Mouse (Mus musculus) kidney, adult 11 months (tissue): ENCODE data around the gene Rinl.

Experiments used
- DNase-seq: peaks from one replicate; pipeline ENCODE4 v3.0.0; 2022

Gene Rinl

DNA sequence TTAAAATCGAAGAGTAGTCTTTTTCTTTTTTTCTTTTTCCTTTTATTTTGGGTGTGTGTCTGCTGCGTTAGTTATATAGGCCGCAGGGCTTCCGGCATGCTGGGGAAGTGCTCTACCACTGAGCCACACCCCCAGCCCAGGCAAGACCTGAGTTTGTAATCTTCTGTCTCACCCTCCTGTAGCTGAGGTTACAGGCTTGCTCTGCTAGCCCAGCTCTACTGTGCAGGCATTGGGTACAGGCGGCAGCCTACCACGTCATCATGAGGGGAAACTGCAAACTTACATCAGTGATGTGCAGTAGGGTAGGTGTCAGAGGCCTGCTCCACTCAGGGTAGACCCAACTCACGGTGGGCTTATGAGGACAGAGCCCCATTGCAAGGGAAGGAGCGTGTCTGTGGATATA, 7.5 kb upstream of the Rinl start:
- DNase-seq: no peak

DNA sequence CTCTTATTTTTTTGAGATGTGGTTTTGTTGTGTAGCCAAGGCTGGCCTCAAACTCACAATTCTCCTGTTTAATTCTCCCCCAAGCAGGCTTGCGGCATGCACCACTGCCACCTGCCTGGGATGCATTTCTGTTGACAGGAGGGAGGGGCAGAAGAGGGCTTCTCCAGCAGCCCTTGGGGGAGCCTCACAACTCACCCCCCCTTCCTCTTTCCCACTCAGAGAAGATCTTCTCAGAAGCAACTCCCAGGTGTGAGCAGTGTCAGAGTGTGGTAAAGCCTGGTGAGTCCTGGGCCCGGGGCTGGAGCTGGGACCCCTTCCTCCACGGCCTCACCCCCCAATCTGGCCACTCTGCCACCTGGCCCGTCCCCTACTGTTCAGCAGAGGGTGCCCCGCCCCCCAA, 3.6 kb upstream of the Rinl start:
- DNase-seq: no peak

DNA sequence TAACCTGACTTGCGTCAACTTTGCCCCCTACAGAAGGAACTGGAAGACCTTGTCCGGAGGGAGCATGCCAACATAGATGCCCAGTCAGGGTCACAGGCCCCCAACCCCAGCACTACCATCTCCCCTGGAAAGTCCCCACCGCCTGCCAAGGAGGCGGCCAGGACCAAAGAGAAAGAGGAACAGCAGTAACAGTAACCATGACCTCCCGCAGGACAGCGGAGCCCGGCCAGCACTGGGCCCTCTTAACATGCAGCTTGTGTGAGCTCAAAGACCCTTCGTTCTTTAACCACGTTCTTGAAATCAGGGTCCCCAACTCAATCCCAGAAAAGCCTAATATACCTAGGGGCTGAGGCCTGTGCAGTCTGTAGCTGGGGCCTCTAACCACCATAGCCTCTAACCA, 885 bp upstream of the Rinl start:
- no peak for DNase-seq

DNA sequence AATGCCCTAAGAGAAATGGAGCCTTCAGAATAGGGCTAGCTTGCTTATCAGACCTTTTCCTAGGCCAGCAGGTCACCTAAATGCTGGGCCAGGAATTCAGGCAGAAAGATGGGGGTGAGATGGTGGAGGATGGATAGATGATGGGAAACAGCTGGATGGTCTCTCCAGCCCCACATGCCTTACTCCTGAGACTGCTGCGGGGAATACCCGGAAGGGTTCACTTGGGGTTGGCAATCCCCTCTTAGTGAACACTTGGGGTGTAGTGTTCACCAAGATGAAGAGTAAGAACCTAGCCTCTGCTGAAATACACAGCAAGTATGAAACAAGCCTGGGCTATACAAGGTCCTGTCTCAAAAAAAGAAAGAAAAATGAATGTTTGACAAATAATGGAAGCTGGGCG, 466 bp downstream of the Rinl start:
- no peak for DNase-seq

DNA sequence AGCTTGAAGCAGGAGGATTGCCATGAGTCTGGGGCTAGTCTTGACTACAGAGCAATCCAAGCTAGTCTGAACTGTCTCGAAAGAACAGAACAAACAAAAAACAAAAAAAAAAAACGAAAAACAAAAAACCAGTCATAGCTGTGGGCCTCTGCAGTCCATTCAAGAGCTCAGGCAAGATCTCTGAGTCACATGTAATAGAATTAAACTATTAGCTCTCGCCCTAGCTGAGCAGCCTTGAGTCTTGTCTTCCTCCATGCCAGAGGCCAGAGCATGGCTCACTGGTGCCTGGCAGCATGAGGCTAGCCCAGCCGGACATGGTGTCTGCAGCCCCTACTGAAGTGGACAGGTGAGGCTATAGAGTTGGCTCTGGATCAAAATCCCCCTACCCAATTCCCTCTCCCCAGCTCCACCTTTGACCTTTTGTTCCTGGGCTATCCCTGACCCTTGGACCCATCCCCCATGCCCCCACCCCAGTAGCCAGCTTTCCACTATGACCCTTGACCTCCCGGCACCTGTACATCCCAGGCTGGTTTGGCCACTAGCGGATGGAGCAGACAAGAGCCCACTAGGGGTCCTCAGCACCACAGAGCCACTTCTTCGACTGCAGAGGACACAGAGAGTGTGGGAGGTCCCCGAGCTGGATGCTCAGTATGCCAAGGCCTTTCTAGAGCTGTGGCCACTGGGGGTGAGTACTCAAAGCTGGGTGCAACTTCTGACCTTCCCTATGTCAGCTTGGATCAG, 1.5 kb downstream of the Rinl start:
- no peak for DNase-seq

DNA sequence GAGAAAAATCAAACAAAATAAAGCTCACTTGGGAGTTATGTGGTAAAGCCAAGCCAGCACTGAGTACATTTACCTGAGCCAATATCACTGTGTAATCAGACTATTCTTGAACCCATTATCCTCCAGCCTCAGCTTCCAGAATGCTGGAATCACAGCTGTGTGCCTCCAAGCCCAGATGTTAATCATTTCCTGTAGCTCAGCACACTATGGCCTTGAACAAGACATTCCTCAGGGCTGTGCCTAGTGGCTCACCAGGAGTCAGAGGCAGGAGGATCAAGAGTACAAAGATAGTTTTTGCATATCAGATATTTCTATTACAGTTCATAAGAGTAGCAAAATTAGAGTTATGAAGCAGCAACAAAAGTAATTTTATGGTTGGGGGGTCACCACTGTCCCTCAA, 2.9 kb downstream of the Rinl start:
- no peak for DNase-seq

DNA sequence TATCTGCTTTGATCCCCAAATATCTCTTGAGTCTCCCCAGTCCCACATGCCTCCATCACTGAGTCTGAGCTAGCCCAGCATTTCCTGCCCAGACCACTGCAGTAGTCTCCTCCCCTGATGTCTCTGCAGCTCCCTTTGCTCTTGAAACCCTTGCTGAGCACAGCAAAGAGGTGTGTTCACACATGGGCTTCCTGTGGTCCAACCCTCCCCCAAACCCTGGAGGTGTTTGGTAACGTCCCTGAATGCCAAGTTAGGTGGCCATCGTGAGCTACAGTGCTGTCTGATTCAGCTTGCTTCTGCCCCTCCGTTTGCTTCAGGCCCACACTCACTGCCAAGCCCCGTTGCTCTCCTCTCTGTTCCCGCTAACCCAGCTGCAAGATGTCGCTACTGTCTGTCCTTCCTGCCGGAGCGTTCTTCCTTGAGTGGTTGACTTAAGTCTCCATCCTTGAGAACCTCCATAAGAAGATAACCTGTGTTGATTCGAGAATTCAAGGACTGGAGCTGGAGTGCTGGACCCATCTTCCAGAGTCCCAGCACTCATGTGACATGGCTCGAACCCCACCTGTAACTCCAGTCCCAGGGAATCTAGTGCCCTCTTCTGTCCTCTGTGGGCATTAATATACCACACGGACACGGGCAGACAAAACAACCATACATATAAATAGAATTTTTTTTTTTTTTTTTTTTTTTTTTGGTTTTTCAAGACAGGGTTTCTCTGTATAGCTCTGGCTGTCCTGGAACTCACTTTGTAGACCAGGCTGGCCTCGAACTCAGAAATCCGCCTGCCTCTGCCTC, 3.8 kb downstream of the Rinl start:
- DNase-seq: no peak

DNA sequence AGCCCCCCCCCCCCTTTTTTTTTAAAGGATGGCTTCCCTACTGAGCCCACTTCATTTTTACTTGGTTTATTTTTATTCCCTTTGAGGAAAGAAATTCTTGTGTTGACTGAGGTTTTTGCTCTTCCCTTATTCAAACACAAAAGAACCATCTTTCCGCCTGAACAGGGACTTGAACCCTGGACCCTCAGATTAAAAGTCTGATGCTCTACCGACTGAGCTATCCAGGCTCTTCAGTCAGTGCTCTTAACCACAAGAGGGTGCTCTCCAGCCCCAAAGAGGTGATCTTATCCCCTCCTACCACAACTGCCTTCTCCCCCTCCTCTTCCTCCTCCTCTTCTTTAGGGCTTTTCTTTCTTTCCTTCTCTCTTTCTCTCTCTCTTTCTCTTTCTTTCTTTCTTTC, 5.1 kb downstream of the Rinl start:
- DNase-seq: no peak

DNA sequence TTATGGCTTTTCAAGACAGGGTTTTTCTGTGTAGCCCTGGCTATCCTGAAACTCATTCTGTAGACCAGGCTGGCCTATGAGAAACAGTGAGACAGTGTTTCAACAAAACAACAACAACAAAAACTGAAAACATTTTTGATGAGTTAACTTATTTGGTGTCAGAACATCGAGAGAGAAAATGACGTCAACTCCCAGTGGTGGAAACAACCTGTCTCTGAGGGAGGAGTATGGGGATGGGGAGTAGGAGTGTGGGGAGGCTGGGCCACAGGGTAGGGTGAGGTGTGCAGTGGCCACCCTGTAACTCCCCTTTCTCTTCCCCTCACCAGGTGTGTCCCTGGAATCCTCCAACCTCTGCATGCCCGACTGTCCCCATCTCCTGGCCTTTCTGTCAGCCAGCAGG, 5.7 kb downstream of the Rinl start:
- DNase-seq: no peak

DNA sequence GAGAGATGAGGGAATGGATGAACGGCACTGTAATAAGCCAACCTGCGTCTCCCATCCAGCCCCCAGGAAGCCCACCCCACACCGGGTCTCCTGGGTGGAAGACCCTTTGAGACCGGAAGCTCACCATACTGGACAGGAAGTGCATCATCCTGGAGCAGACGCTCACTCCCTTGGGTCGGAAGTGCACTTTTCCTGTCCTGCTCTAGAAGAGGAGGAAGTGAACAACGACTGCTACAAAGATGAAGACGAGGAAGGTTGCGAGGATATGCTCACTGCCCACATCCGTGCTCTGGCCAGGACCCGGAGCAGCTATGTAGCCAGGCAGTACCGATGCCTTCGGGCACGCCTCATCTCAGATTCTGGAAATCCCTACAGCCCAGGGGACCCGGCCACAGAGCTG, 7.1 kb downstream of the Rinl start:
- no peak for DNase-seq

DNA sequence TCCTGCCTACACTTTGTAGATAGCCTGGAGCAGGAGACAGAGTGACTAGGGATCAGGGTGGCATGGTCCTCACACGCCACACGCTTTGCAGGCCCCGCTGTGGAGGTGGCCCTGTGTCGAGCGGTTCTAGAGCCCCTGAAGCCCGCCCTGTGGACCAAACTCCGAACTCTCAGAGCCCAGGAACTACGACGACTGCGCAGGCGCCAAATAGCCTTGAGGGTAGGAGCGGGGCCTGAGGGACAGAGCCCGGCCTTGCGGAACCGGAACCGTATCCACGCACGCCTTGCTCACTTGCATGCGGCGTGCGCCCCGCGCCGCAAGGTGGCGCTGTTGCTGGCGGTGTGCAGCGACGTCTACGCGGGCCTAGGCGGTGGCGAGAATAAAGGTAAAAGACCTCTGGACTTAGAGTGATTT, 7.8 kb downstream of the Rinl start:
- DNase-seq: peak; percentile 81

DNA sequence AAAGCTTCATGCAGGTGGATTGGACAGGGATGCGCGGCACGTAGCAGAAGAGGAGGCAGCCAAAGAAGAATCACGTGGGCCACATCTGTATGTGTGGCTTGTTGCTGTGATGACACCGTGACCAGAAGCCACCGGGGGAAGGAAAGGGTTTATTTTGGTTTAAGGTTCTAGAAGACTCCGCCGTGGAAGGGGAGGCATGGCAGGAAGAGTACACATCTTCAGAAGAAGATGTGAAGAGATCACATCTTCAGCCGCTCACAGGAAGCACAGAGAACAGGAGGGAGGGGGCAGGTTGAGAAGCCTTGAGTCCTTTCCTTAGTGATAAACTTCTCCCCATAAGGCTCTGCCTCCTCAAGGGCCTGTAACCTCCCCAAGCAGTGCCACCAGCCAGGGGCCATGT, 11.2 kb downstream of the Rinl start:
- no peak for DNase-seq

DNA sequence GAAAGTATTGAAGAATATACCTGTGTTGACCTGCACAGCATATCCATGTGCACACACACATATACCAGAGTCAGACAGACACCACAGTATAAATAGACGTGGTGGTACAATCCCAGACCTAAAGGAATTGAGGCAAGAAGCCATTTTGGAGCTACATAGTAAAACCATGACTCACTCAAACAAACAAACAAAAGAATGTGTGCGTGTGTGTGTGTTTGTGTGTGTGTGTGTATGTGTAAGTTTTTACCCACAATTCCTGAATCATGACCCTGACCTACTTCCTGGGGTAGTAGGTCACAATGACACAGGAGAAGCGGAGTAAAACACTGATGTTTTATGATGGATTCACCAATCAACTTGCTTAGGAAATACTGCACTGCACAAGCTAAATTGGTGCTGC, 12.7 kb downstream of the Rinl start:
- DNase-seq: no peak

DNA sequence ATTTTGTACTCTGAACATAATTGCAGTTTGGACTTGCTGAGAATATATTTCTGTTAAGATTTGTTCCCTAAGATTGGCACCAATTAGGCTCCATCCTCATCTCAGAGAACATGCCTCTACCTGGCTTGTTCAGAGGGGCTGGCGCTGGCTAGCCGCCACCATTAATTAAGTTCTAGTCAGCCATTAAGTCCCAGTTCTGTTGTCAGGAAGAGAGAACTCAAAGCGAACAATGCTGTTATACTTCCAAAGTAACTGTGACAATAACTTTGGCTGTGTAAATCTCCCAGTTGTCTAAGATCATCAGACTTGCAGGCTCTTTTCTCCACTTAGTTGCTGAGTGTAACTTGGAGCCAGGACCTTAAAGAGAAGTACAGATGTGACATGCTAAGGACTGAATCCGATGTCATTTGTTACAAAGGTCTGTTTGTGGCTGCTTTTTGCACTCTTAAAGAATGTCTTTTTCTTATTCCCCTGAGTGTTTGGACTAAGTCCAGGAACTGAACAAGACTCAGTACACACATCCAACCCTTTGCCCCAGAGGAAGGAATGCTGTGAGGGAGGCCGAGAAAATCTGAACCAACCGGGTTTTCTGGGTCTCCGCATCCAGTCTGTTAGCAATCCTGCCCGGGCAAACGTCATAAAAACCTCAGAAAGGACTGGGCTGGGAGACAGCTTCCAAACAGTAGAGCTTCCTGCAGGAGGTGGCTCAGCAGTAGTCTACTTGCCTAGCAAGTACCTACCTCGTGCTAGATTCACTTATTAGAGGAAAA, 13.3 kb downstream of the Rinl start:
- peak; percentile 81 for DNase-seq

DNA sequence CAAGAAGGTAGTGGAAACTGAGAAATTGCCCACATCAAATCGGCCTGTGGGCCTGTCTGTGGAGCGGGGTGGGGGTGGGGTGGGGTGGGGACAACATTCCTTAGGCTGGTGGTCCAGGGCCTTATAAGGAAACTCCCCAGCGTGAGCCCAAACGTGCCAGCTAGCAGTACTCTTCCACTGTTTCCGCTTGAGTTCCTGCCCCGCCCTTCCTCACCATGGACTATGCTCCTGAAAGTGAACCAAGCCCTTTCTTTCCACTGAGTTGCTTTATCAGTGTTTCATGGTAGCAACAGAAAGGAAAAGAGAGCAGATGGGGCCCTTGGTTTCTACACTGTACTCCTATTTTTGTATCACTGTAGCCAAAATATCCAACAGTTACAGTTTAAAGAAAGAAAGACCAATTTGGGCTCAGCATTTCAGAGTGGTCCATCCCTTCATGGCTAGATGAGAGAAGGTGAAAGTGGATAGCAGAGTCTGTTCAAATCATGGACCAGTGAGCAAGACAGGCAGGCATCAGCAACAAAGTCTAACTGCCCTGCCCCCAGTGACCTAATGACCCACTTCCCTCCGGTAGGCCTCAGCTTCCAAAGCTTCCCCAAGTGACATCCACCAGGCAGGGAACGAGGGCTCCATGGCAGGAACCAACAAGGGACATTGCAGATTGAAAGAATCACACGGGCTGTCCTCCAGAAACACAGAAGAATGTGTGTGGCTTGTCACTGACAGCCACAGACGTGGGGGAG, 14.2 kb downstream of the Rinl start:
- DNase-seq: peak; percentile 86

DNA sequence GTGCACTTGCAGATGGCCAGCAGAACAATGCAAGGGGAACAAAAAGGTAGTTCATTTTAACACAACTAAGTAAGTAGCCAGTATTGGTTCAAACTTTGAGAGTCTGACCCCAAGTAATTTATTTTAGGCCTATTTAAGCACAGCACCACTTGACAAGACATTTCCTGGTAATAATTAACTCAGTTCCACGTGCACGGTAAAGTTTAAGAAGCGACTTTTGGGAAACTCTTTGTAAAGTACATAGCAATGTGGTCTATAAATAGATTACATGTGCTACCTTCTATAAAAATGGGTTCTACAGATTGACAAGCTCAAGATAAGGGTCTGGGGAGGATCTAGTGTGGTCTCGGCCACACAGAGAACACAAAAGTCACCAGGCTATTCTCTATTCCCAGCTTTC, 15.0 kb downstream of the Rinl start:
- DNase-seq: no peak

DNA sequence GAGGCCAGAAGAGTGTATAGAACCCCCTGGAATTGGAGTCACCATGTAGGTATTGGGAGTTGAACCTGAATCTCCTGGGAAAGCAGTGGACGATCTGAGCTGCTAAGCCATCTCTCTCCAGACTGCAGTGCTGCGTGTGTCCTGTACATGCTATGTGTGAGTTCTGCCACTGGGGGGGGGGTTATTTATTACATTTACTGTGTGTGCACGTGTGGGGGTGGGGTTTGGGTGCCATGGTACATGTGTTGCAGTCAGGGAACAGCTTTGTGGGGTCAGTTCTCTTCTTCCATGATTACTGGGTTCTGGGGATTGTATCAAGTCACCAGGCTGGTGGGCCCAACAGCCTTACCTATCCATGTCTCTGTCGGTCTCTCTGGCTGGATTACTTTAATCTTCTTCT, 18.1 kb downstream of the Rinl start:
- DNase-seq: no peak

DNA sequence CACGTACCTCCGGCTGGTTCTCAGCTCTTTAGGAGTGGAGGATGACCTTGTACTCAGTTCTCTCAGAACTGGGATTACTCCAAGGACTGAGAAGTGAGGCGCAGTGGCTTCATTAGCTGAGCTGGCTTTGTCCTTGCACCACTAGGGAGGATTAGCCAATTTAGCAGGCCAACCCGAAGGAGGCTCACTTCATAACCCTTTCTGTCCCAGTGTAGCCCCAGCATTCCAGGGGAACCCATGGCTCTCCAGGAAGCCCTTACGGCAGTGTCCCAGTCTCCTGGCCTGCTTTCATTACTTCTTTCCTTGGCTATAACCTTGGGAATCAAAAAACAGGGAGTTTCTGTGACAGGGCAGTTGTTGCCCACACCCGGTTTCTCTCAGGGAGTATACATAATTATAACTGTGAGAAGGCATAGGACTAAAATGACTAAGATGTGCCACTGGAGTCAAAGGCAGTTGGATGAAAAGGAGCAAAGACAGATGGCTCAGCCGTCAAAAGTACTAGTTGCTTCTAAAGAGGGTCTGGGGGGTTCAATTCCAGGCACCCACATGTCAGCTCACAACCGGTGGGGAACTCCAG, 19.0 kb downstream of the Rinl start:
- DNase-seq: no peak

DNA sequence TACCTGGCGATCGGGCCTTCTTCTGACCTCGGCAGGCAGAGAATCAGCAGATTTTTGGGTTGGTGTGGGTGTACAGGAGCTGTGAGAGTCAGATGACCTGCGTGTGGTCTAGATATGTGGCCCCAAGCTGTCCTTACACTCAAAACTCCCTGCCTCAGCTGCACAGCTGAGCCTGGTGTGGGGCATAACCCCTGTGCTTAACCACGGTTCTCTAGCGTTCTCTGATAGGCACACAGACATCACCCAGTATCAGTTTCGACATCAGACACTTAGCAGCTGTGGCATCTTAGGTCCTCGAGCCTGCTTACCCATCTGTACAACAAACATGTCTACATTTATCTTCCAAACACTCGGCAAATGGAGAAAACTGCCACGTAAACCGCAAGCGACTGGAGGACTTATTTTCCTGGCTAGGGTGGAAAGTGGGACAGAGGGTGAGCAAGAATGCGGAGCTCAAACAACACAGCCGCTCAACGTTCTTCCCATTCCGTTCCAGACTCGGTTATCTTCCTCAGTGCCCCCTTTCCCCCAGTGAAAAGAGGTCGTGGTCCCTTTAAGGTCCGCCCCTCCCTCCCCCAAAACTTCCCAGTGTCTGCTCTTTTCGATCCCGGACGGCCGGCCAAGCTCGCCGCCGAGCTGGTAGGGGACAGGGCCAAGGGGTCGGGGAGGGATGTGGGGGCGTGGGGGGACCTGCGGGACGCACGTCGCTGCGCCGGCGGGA, 19.6 kb downstream of the Rinl start, which contains the start of gene Hnrnpl:
TSS of gene Hnrnpl (plus strand) at position 321 of the 721 bp plus-strand sequence.
- DNase-seq: no peak

DNA sequence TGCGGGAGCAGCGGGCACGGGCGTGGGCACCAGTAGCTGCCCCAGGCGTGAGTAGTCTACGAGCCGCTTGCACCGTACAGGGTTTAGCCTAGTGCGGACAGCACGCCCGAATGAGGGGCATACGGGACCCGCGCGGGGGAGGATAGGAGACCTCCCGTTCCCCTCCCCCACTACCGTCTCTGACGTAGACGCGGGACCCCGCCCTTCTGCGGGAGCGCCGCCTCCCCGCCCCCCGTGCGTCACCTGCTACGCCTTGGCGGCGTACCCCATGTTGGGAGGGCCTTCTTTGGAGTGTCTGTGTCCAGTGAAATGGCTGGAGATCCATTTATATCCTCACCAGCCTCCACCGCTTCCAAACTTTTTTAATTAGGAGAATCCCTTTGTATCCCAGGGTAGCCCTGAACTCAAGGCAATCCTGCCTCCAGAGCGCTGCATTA, 20.2 kb downstream of the Rinl start:
- peak; percentile 92 for DNase-seq

DNA sequence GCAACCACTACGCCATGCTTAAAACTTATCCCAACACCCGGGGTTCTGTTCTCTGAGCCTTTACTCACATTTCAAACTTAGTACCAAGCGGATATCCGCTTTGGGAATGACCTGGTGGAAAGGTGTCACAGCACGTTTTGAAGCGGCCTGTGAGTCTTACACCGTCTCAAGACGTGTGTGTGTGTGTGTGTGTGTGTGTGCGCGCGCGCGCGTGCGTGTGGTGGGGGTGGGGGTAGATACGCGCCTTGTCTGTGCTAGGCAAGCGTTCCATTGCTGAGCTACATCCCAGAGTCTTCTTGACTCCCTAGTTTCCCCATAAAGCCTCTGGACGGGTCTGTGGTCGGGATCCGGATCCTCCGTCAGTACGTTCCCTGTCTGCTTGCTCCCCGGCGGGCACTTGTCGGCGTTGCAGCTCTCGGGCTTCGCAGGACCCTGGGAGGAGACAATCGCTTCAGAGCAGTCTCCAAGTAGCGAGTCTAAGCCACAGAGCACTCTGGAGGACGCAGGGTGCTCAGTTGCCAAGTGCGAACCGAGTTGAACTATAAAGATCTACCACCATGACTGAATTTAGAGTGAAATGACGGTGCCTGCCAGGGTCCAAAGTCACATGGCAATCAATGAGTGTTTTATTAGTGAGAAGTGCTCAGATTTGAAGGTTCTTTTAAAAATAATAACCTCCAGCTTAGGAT, 20.8 kb downstream of the Rinl start:
- peak; percentile 66 for DNase-seq
